Mouse (Mus musculus) lung, adult 2 months (tissue): ENCODE data around the gene Rasal1.

Experiments used
- CTCF ChIP-seq: fragments of 200-500 bp; IDR thresholded peaks from 2 replicates; pipeline ENCODE4 v1.5.1; 2011; ENCODE audit warnings: mild to moderate bottlenecking, low read length, control low read depth; ENCODE audit not compliant: insufficient read depth
- POLR2A ChIP-seq: fragments of 200-500 bp; IDR thresholded peaks from 2 replicates; pipeline ENCODE4 v1.6.1; 2011; ENCODE audit warnings: low read depth, mild to moderate bottlenecking, control low read depth, low read length, borderline replicate concordance; ENCODE audit errors: extremely low read depth

- TF ChIP-seq POLR2A, result no peak
- TF ChIP-seq CTCF, result no peak
Observed at GRCm38 (mm10) chr5:120694695-120695074, 46.1 kb downstream of the Rasal1 start.
